Mouse (Mus musculus) heart, adult 18-20 months (tissue): ENCODE measurements around the gene Ndufaf3. TPM values are rescaled to one million over a fixed set of nuclear protein-coding genes. Genes with fewer than 3 reads are reported as not detected.

Experiments used
- DNase-seq, 2 experiments: peaks; one replicate each; pipeline ENCODE4 v3.0.0; 2021 to 2022; ENCODE audit warnings: mixed read lengths in 1 of 2
- microRNA-seq, 2 experiments: library from miRNA; unstranded; fragments of <30 nt; microRNA quantifications; one replicate each; pipeline ENCODE4 v1.2.0; 2022
- total RNA-seq, 2 experiments: library from RNA; stranded (reverse); gene quantifications; 2 replicates each; pipeline ENCODE4 v1.2.3; 2021

Ndufaf3 gene
- total RNA-seq, 2 experiments from 2014 or later = 67.0 to 72.6 TPM

GRCm38 (mm10) chr9:108517931-108518332 is 49.3 kb downstream of the Ndufaf3 start:
- no peak for DNase-seq

- peak; percentile 84 to 85 for DNase-seq
Observed at GRCm38 (mm10) chr9:108517253-108517930, 49.8 kb downstream of the Ndufaf3 start.

- DNase-seq = peak; percentile 97
Observed at GRCm38 (mm10) chr9:108516380-108517251, 50.6 kb downstream of the Ndufaf3 start, which contains the start of gene Qrich1. Gene Qrich1, plus strand, starts transcription at chr9:108516806.

Small RNA genes lying within 50 kb of the gene (microRNA-seq; reads per million reads assigned to microRNA genes)
- gene Gm24083 (0 reads per million in 2 experiments), gene Mir191 (0 reads per million in 2 experiments), gene Mir425 (833 to 1,300 reads per million in 2 experiments)

Other genes with a start within 250 kb of the Ndufaf3 start
- gene Gpx1, start 228.5 kb downstream of the Ndufaf3 start, total RNA-seq = 100 to 1,000 TPM in 1 of 2 experiments, 10 to 100 TPM in 1; 86.8 to 111 TPM
- 10 to 100 TPM; 74.3 to 79.6 TPM for gene Usp4, start 219.6 kb downstream of the Ndufaf3 start, total RNA-seq
- gene 1700102P08Rik, start 174.6 kb downstream of the Ndufaf3 start, total RNA-seq = 1 to 10 TPM in 1 of 2 experiments, under 1 TPM in 1; 0.97 to 1.2 TPM
- gene Ccdc36, start 138.9 kb downstream of the Ndufaf3 start, total RNA-seq = not detected
- gene BC048562, start 131.0 kb downstream of the Ndufaf3 start, total RNA-seq = not detected
- gene Ccdc71, start 106.9 kb downstream of the Ndufaf3 start, total RNA-seq = 10 to 100 TPM; 23.1 to 23.3 TPM
- gene Klhdc8b, start 105.9 kb downstream of the Ndufaf3 start, total RNA-seq = 1 to 10 TPM; 4.7 to 5.5 TPM
- 100 to 1,000 TPM; 334 to 339 TPM for gene Lamb2, start 87.7 kb downstream of the Ndufaf3 start, total RNA-seq
- gene Usp19, start 76.8 kb downstream of the Ndufaf3 start, total RNA-seq = 10 to 100 TPM; 79.9 to 91.6 TPM
- 10 to 100 TPM; 76.4 to 90.3 TPM for gene Qars, start 59.7 kb downstream of the Ndufaf3 start, total RNA-seq
- 10 to 100 TPM; 57.8 to 58.7 TPM for gene Qrich1, start 50.6 kb downstream of the Ndufaf3 start, total RNA-seq
- 10 to 100 TPM; 48.3 to 49.7 TPM for gene Impdh2, start 7.1 kb downstream of the Ndufaf3 start, total RNA-seq
- gene Dalrd3, start 2.5 kb upstream of the Ndufaf3 start, total RNA-seq = 10 to 100 TPM; 21.3 to 21.9 TPM
- gene Wdr6, start 11.3 kb upstream of the Ndufaf3 start, total RNA-seq = 10 to 100 TPM; 10.9 to 12.6 TPM
- 10 to 100 TPM; 12.6 to 14.0 TPM for gene P4htm, start 30.2 kb upstream of the Ndufaf3 start, total RNA-seq
- gene Arih2, start 82.0 kb upstream of the Ndufaf3 start, total RNA-seq = 10 to 100 TPM; 40.6 to 42.7 TPM
- 100 to 1,000 TPM; 214 to 233 TPM for gene Slc25a20, start 94.7 kb upstream of the Ndufaf3 start, total RNA-seq
- gene Prkar2a, start 121.9 kb upstream of the Ndufaf3 start, total RNA-seq = 10 to 100 TPM; 76.2 to 79.9 TPM
- gene Ip6k2, start 216.4 kb upstream of the Ndufaf3 start, total RNA-seq = 10 to 100 TPM; 16.7 to 24.8 TPM
- gene Nckipsd, start 240.9 kb upstream of the Ndufaf3 start, total RNA-seq = 1 to 10 TPM; 8.6 to 9.6 TPM